Mouse (Mus musculus): ENCODE measurements around the gene Rtn3. TPM values are rescaled to one million over a fixed set of nuclear protein-coding genes. Genes with fewer than 3 reads are reported as not detected.

Rtn3 gene
- polyA plus RNA-seq, 1 experiment from 2014 or later, result 132 TPM

DNA sequence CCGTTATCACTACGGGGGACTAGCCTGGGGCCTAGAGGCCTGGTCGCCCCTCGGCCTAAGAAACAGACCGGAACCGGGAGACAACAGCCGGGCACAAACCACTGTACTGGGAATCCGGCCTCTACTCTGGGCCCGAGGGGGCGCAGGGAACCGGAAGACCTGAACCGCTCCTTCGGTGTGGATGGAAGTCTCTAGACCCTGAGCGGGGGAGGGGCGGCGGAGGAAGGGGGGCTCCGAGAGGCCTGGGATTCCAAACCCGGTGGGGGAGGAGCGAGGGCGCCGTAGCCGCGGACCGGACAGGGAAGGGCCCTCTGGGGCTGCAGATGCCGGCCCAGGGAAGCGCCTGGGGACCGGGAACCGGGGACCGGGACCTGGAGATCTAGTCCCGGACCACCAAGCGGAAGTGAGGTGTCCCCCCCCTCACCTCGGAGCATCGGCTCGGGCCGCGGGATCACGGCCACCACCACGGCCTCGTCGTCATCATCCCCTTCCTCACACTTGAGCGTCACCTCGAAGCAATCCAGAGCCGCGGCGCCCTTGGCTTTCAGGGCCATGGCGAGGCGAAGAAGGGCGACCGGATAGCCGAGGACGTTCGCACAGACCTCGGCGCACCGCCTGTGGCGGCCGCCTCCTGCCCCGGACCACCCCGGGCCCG lies 100.7 kb downstream of the Rtn3 start:
- WGBS, result under 1% methylated on average over 58 of the region's 60 CpGs

DNA sequence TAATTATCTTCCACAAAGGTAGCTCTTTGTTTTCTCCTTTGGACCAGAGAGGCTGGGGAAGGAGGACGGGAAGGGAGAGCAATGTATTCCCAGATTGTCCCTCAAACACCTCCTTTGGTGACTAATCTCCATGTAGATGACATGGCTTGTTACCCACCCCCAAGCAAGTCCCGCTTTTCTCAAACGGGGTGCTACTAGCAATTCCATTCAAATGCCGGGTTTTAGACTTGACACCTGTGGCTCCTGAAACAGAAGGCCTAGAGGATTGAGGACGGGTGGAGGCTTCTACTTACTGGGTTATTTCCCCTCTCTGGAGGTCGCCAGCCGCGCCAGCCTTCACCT lies 101.2 kb downstream of the Rtn3 start:
- Histone ChIP-seq H3K4me1 (peaks cover 32% of the 10 kb centered on the region), H3K9me3 (0 out of 2 replicates have a peak, but pooled peaks cover 2% of the 10 kb centered on the region), H3K27me3 (ENCODE audit: insufficient read depth, poor library complexity, severe bottlenecking) (no peaks in the 10 kb centered on the region), H3K27ac (peak overlapping the region; percentile 99), H3K4me3 (peak overlapping the region; percentile 91), H3K36me3 (peaks cover 30% of the 10 kb centered on the region)
- DNase-seq (ENCODE audit: low spot score), result no peak
- WGBS, result 3% methylated on average over 8 of the region's 8 CpGs

More for the DNA sequence above, 100.7 kb downstream of the Rtn3 start:
- peaks cover 30% of the 10 kb centered on the region for H3K36me3 ChIP-seq
- H3K4me3 ChIP-seq, result peak overlapping the region; percentile 91
- peaks cover 30% of the 10 kb centered on the region for H3K4me1 ChIP-seq
- DNase-seq (ENCODE audit: low spot score), result peak; percentile 88
- H3K27ac ChIP-seq, result peak overlapping the region; percentile 99
- H3K9me3 ChIP-seq, result 0 out of 2 replicates have a peak, but pooled peaks cover 2% of the 10 kb centered on the region
- H3K27me3 ChIP-seq (ENCODE audit: insufficient read depth, poor library complexity, severe bottlenecking), result no peaks in the 10 kb centered on the region

DNA sequence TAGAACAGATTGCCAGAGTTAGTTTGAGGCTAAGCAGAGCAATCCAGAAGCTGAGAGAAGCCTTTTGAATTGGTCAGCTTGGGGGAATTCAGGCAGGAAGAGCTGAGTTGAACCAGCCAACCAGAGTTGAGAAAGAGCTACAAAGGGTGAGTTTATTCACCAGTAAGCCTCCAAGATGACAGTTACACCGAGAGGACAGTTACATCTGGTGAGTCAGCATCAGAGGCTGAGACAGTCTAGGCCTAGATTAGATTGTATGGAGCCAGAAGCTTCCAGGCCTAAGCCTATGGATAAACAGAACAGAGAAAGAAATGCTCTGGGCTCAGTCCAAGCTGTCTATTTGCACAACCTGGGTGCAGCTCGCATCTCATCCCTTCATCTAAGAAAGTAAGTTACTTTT lies 105.4 kb downstream of the Rtn3 start:
- H3K4me3 ChIP-seq, result no peak overlapping the region
- 61% methylated on average over 2 of the region's 2 CpGs for WGBS
- H3K36me3 ChIP-seq, result peaks cover 61% of the 10 kb centered on the region
- peaks cover 34% of the 10 kb centered on the region for H3K4me1 ChIP-seq
- no peaks in the 10 kb centered on the region for H3K27me3 ChIP-seq (ENCODE audit: insufficient read depth, poor library complexity, severe bottlenecking)
- H3K9me3 ChIP-seq, result no peaks in the 10 kb centered on the region
- DNase-seq (ENCODE audit: low spot score), result no peak
- H3K27ac ChIP-seq, result no peak overlapping the region

Small RNA genes within 50 kb of the gene (microRNA-seq; reads per million reads assigned to microRNA genes)
- gene Mir6991, result 1.0 reads per million

Other genes starting within 250 kb of the Rtn3 start
- gene Naa40, start 242.1 kb downstream of the Rtn3 start, polyA plus RNA-seq (2016; fragmentation: Nextera tagmentation; extraction: Ambion mirVana), result 67.6 and 72.8 TPM in 2 replicates
- gene Rcor2, start 216.0 kb downstream of the Rtn3 start, polyA plus RNA-seq (2016; fragmentation: Nextera tagmentation; extraction: Ambion mirVana), result 18.5 and 27.1 TPM in 2 replicates
- gene Mark2, start 141.4 kb downstream of the Rtn3 start, polyA plus RNA-seq (2016; fragmentation: Nextera tagmentation; extraction: Ambion mirVana), result 37.4 and 50.6 TPM in 2 replicates
- 26.8 and 35.5 TPM in 2 replicates for gene Spindoc, start 100.3 kb downstream of the Rtn3 start, polyA plus RNA-seq (2016; fragmentation: Nextera tagmentation; extraction: Ambion mirVana)
- gene 2700081O15Rik, start 65.7 kb downstream of the Rtn3 start, polyA plus RNA-seq (2016; fragmentation: Nextera tagmentation; extraction: Ambion mirVana), result 3.1 and 5.1 TPM in 2 replicates
- gene Atl3, start 10.8 kb upstream of the Rtn3 start, polyA plus RNA-seq (2016; fragmentation: Nextera tagmentation; extraction: Ambion mirVana), result 7.7 and 8.4 TPM in 2 replicates
- 15.9 and 30.8 TPM in 2 replicates for gene Pla2g16, start 74.2 kb upstream of the Rtn3 start, polyA plus RNA-seq (2016; fragmentation: Nextera tagmentation; extraction: Ambion mirVana)
- gene Lgals12, start 123.9 kb upstream of the Rtn3 start, polyA plus RNA-seq (2016; fragmentation: Nextera tagmentation; extraction: Ambion mirVana), result 0.06 TPM in 1 of 2 replicates, not detected in the other
- not detected in 2 replicates for gene Hrasls5, start 129.3 kb upstream of the Rtn3 start, polyA plus RNA-seq (2016; fragmentation: Nextera tagmentation; extraction: Ambion mirVana)
- not detected in 2 replicates for gene Slc22a19, start 228.0 kb upstream of the Rtn3 start, polyA plus RNA-seq (2016; fragmentation: Nextera tagmentation; extraction: Ambion mirVana)

Data from heart, embryonic 10.5 days (tissue).